Mouse (Mus musculus) limb, embryonic 15.5 days (tissue): ENCODE measurements at regions not wholly inside any gene's neighbourhood (a gene's known extent, or its start where the extent isn't known, plus 50 kb on each side); places are given as distances from the start of the nearest gene placed in this dataset.

Source experiments
- ATAC-seq: fragments of 200-750 bp; cut with Nextera tagmentation; 2 replicates; pipeline ENCODE4 v1.8.0; 2017; ENCODE audit warnings: low read depth, moderate TSS enrichment; ENCODE audit not compliant: insufficient number of reproducible peaks, low FRiP score, low TSS enrichment
- H3K27ac ChIP-seq: fragments of 300-500 bp; sonication (generic); 2 replicates; pipeline ENCODE4 v1.5.1; 2015; ENCODE audit warnings: moderate library complexity, mild to moderate bottlenecking, inconsistent platforms
- H3K27me3 ChIP-seq: fragments of 300-500 bp; sonication (generic); 2 replicates; pipeline ENCODE4 v1.6.1; 2015; ENCODE audit warnings: inconsistent platforms
- H3K36me3 ChIP-seq: fragments of 300-500 bp; sonication (generic); 2 replicates; pipeline ENCODE4 v1.6.1; 2015; ENCODE audit warnings: inconsistent platforms
- H3K4me1 ChIP-seq: fragments of 300-500 bp; sonication (generic); 2 replicates; pipeline ENCODE4 v1.6.1; 2015; ENCODE audit warnings: inconsistent platforms
- H3K4me2 ChIP-seq: fragments of 300-500 bp; sonication (generic); 2 replicates; pipeline ENCODE4 v1.6.1; 2015; ENCODE audit warnings: mild to moderate bottlenecking, inconsistent platforms
- H3K4me3 ChIP-seq: fragments of 300-500 bp; sonication (generic); 2 replicates; pipeline ENCODE4 v1.5.1; 2015; ENCODE audit warnings: mild to moderate bottlenecking, inconsistent platforms
- H3K9ac ChIP-seq: fragments of 300-500 bp; sonication (generic); 2 replicates; pipeline ENCODE4 v1.6.1; 2015; ENCODE audit warnings: inconsistent platforms
- H3K9me3 ChIP-seq: fragments of 300-500 bp; sonication (generic); 2 replicates; pipeline ENCODE4 v1.6.1; 2016; ENCODE audit warnings: inconsistent platforms
- WGBS: fragments of 180-500 bp; shearing (Covaris S2); methylation state at CpG from one replicate; pipeline ENCODE4 v1.1.7; 2015; 5-methylcytosine and 5-hydroxymethylcytosine counted together

- WGBS = 68% methylated on average over 6 of the region's 6 CpGs
- no peak for ATAC-seq
- H3K9me3 ChIP-seq = no peaks in the 10 kb centered on the region
These were observed 211.3 kb downstream of the Ccdc91 start for GRCm38 (mm10) chr6:147686927-147687326.

GRCm38 (mm10) chr6:147698255-147698654 is 222.6 kb downstream of the Ccdc91 start:
- Histone ChIP-seq H3K36me3 (no peaks in the 10 kb centered on the region), H3K9ac (no peak overlapping the region), H3K27me3 (no peaks in the 10 kb centered on the region), H3K27ac (no peak overlapping the region), H3K9me3 (no peaks in the 10 kb centered on the region), H3K4me2 (no peak overlapping the region), H3K4me1 (peaks cover 6% of the 10 kb centered on the region; the same call in 1 of the 2 replicates), H3K4me3 (no peak overlapping the region)
- no peak for ATAC-seq
- WGBS = 90% methylated on average over 1 of the region's 1 CpGs

More at GRCm38 (mm10) chr6:147686927-147687326, 211.3 kb downstream of the Ccdc91 start:
- no peaks in the 10 kb centered on the region for H3K4me1 ChIP-seq
- no peak overlapping the region for H3K4me2 ChIP-seq
- no peak overlapping the region for H3K27ac ChIP-seq
- H3K4me3 ChIP-seq = no peak overlapping the region
- H3K27me3 ChIP-seq = no peaks in the 10 kb centered on the region
- H3K9ac ChIP-seq = no peak overlapping the region
- H3K36me3 ChIP-seq = no peaks in the 10 kb centered on the region

GRCm38 (mm10) chr6:147699449-147699848 is 223.8 kb downstream of the Ccdc91 start:
- WGBS = 71% methylated on average over 3 of the region's 3 CpGs
- ATAC-seq = no peak
- Histone ChIP-seq H3K4me1 (0 out of 2 replicates have a peak, but pooled peaks cover 2% of the 10 kb centered on the region), H3K27me3 (no peaks in the 10 kb centered on the region), H3K4me2 (no peak overlapping the region), H3K27ac (no peak overlapping the region), H3K9me3 (no peaks in the 10 kb centered on the region), H3K9ac (no peak overlapping the region), H3K36me3 (no peaks in the 10 kb centered on the region), H3K4me3 (no peak overlapping the region)

GRCm38 (mm10) chr6:147700629-147701028 is 225.0 kb downstream of the Ccdc91 start:
- H3K27me3 ChIP-seq = no peaks in the 10 kb centered on the region
- H3K36me3 ChIP-seq = no peaks in the 10 kb centered on the region
- no peak for ATAC-seq
- 69% methylated on average over 2 of the region's 2 CpGs for WGBS
- no peak overlapping the region for H3K4me3 ChIP-seq
- H3K4me1 ChIP-seq = no peaks in the 10 kb centered on the region
- no peak overlapping the region for H3K4me2 ChIP-seq
- no peaks in the 10 kb centered on the region for H3K9me3 ChIP-seq
- no peak overlapping the region for H3K27ac ChIP-seq
- no peak overlapping the region for H3K9ac ChIP-seq

GRCm38 (mm10) chr6:147701956-147702355 is 226.3 kb downstream of the Ccdc91 start:
- no peak for ATAC-seq
- Histone ChIP-seq H3K4me2 (no peak overlapping the region), H3K9me3 (no peaks in the 10 kb centered on the region), H3K4me3 (no peak overlapping the region), H3K9ac (no peak overlapping the region), H3K4me1 (no peaks in the 10 kb centered on the region), H3K27me3 (no peaks in the 10 kb centered on the region), H3K36me3 (no peaks in the 10 kb centered on the region), H3K27ac (no peak overlapping the region)
- WGBS = 80% methylated on average over 5 of the region's 5 CpGs

GRCm38 (mm10) chr6:147704297-147704696 is 228.7 kb downstream of the Ccdc91 start:
- Histone ChIP-seq H3K9me3 (no peaks in the 10 kb centered on the region), H3K36me3 (no peaks in the 10 kb centered on the region), H3K9ac (no peak overlapping the region), H3K27me3 (no peaks in the 10 kb centered on the region), H3K4me1 (no peaks in the 10 kb centered on the region), H3K27ac (no peak overlapping the region), H3K4me3 (no peak overlapping the region), H3K4me2 (no peak overlapping the region)
- 75% methylated on average over 5 of the region's 5 CpGs for WGBS
- no peak for ATAC-seq

GRCm38 (mm10) chr6:147705936-147706335 is 230.3 kb downstream of the Ccdc91 start:
- Histone ChIP-seq H3K36me3 (no peaks in the 10 kb centered on the region), H3K4me2 (no peak overlapping the region), H3K9ac (no peak overlapping the region), H3K27me3 (no peaks in the 10 kb centered on the region), H3K4me1 (no peaks in the 10 kb centered on the region), H3K4me3 (no peak overlapping the region), H3K9me3 (no peaks in the 10 kb centered on the region), H3K27ac (no peak overlapping the region)
- WGBS = 59% methylated on average over 3 of the region's 3 CpGs
- ATAC-seq = no peak

- 70% methylated on average over 2 of the region's 2 CpGs for WGBS
- Histone ChIP-seq H3K9ac (no peak overlapping the region), H3K27me3 (no peaks in the 10 kb centered on the region), H3K4me2 (no peak overlapping the region), H3K27ac (no peak overlapping the region), H3K4me3 (no peak overlapping the region), H3K4me1 (no peaks in the 10 kb centered on the region), H3K9me3 (no peaks in the 10 kb centered on the region), H3K36me3 (no peaks in the 10 kb centered on the region)
- no peak for ATAC-seq
These were observed 231.1 kb downstream of the Ccdc91 start for GRCm38 (mm10) chr6:147706741-147707140.

- Histone ChIP-seq H3K9me3 (no peaks in the 10 kb centered on the region), H3K4me3 (no peak overlapping the region), H3K4me1 (peaks cover 6% of the 10 kb centered on the region; the same call in 1 of the 2 replicates), H3K27ac (no peak overlapping the region), H3K9ac (no peak overlapping the region), H3K4me2 (no peak overlapping the region), H3K36me3 (no peaks in the 10 kb centered on the region), H3K27me3 (no peaks in the 10 kb centered on the region)
- 19% methylated on average over 8 of the region's 8 CpGs for WGBS
- no peak for ATAC-seq
These were observed 242.6 kb downstream of the Ccdc91 start for GRCm38 (mm10) chr6:147718052-147718712.

GRCm38 (mm10) chr6:147718713-147719490 is 243.3 kb downstream of the Ccdc91 start:
- Histone ChIP-seq H3K27me3 (no peaks in the 10 kb centered on the region), H3K36me3 (no peaks in the 10 kb centered on the region), H3K4me2 (no peak overlapping the region), H3K9me3 (no peaks in the 10 kb centered on the region), H3K4me1 (peaks cover 6% of the 10 kb centered on the region; the same call in 1 of the 2 replicates), H3K9ac (no peak overlapping the region), H3K4me3 (no peak overlapping the region), H3K27ac (no peak overlapping the region)
- no peak for ATAC-seq
- WGBS = 72% methylated on average over 10 of the region's 10 CpGs

GRCm38 (mm10) chr6:147719539-147719938 is 243.9 kb downstream of the Ccdc91 start:
- H3K4me1 ChIP-seq = peaks cover 6% of the 10 kb centered on the region; the same call in 1 of the 2 replicates
- H3K9ac ChIP-seq = no peak overlapping the region
- no peak for ATAC-seq
- no peaks in the 10 kb centered on the region for H3K27me3 ChIP-seq
- 47% methylated on average over 8 of the region's 8 CpGs for WGBS
- H3K4me2 ChIP-seq = no peak overlapping the region
- no peaks in the 10 kb centered on the region for H3K9me3 ChIP-seq
- no peak overlapping the region for H3K4me3 ChIP-seq
- H3K27ac ChIP-seq = no peak overlapping the region
- H3K36me3 ChIP-seq = no peaks in the 10 kb centered on the region

GRCm38 (mm10) chr6:147723336-147723735 is 247.7 kb downstream of the Ccdc91 start:
- 86% methylated on average over 5 of the region's 5 CpGs for WGBS
- Histone ChIP-seq H3K4me1 (peaks cover 6% of the 10 kb centered on the region), H3K9ac (no peak overlapping the region), H3K4me3 (no peak overlapping the region), H3K9me3 (no peaks in the 10 kb centered on the region), H3K27ac (no peak overlapping the region), H3K36me3 (no peaks in the 10 kb centered on the region), H3K27me3 (no peaks in the 10 kb centered on the region), H3K4me2 (no peak overlapping the region)
- no peak for ATAC-seq
